Mouse (Mus musculus) kidney, embryonic 14.5 days (tissue): Measurements from ENCODE around the gene Spa17. TPM values are rescaled to one million over a fixed set of nuclear protein-coding genes. Genes with fewer than 3 reads are reported as not detected.

Source experiments
- ATAC-seq: fragments of 200-750 bp; cut with Nextera tagmentation; 2 replicates; pipeline ENCODE4 v1.8.0; 2017; ENCODE audit warnings: moderate number of reproducible peaks, mild to moderate bottlenecking, moderate TSS enrichment, moderate library complexity; ENCODE audit not compliant: low FRiP score, low TSS enrichment
- H3K27ac ChIP-seq: fragments of 300-500 bp; sonication (generic); 2 replicates; pipeline ENCODE4 v1.5.1; 2014; ENCODE audit warnings: low read depth, mild to moderate bottlenecking, low read length, moderate library complexity, mixed read lengths
- H3K27me3 ChIP-seq: fragments of 300-500 bp; sonication (generic); 2 replicates; pipeline ENCODE4 v1.6.1; 2014; ENCODE audit warnings: mild to moderate bottlenecking, low read length; ENCODE audit not compliant: control insufficient read depth, insufficient read depth
- H3K36me3 ChIP-seq: fragments of 300-500 bp; sonication (generic); 2 replicates; pipeline ENCODE4 v1.6.1; 2014; ENCODE audit warnings: low read length, mixed read lengths; ENCODE audit not compliant: control insufficient read depth, insufficient read depth
- H3K4me1 ChIP-seq: fragments of 300-500 bp; sonication (generic); 2 replicates; pipeline ENCODE4 v1.6.1; 2014; ENCODE audit warnings: low read length, mixed read lengths; ENCODE audit not compliant: control insufficient read depth, insufficient read depth
- H3K4me2 ChIP-seq: fragments of 300-500 bp; sonication (generic); replicated peaks from 2 replicates; pipeline ENCODE4 v1.6.1; 2014; ENCODE audit warnings: low read depth, mild to moderate bottlenecking, low read length
- H3K4me3 ChIP-seq: fragments of 300-500 bp; sonication (generic); 2 replicates; pipeline ENCODE4 v1.5.1; 2014; ENCODE audit warnings: mild to moderate bottlenecking, low read length
- H3K9ac ChIP-seq: fragments of 300-500 bp; sonication (generic); 2 replicates; pipeline ENCODE4 v1.6.1; 2014; ENCODE audit warnings: low read depth, mild to moderate bottlenecking, low read length, moderate library complexity
- H3K9me3 ChIP-seq: fragments of 300-500 bp; sonication (generic); 2 replicates; pipeline ENCODE4 v1.6.1; 2016; ENCODE audit warnings: low read length; ENCODE audit not compliant: control insufficient read depth
- WGBS: fragments of 180-500 bp; shearing (Covaris S2); extraction: QIAGEN DNeasy Blood & Tissue Kit; methylation state at CpG from one replicate; pipeline ENCODE4 v1.1.7; 2014; 5-methylcytosine and 5-hydroxymethylcytosine counted together
- polyA plus RNA-seq: library from polyadenylated mRNA; unstranded; fragments of >200 nt; fragmentation: Nextera tagmentation; extraction: Ambion mirVana; gene quantifications from 2 replicates; pipeline ENCODE4 v1.2.1, GENCODE M21; 2014

Spa17 gene
- polyA plus RNA-seq, 1 experiment from 2014 or later, result 6.7 TPM

GRCm38 (mm10) chr9:37586718-37587117 is 26.8 kb downstream of the Spa17 start:
- Histone ChIP-seq H3K4me1 (no peaks in the 10 kb centered on the region), H3K9ac (no peak overlapping the region), H3K4me2 (no peak overlapping the region), H3K4me3 (no peak overlapping the region), H3K36me3 (no peaks in the 10 kb centered on the region), H3K27ac (no peak overlapping the region), H3K27me3 (no peaks in the 10 kb centered on the region), H3K9me3 (no peaks in the 10 kb centered on the region)
- WGBS, result 78% methylated on average over 4 of the region's 4 CpGs
- ATAC-seq, result no peak

GRCm38 (mm10) chr9:37583594-37583993 is 29.9 kb downstream of the Spa17 start:
- no peak overlapping the region for H3K4me3 ChIP-seq
- 81% methylated on average over 5 of the region's 5 CpGs for WGBS
- no peaks in the 10 kb centered on the region for H3K4me1 ChIP-seq
- no peak for ATAC-seq
- no peaks in the 10 kb centered on the region for H3K36me3 ChIP-seq
- no peak overlapping the region for H3K9ac ChIP-seq
- no peak overlapping the region for H3K27ac ChIP-seq
- H3K4me2 ChIP-seq, result no peak overlapping the region
- H3K27me3 ChIP-seq, result no peaks in the 10 kb centered on the region
- no peaks in the 10 kb centered on the region for H3K9me3 ChIP-seq

- H3K4me1 ChIP-seq, result no peaks in the 10 kb centered on the region
- no peaks in the 10 kb centered on the region for H3K36me3 ChIP-seq
- no peak overlapping the region for H3K27ac ChIP-seq
- no peaks in the 10 kb centered on the region for H3K27me3 ChIP-seq
- H3K9me3 ChIP-seq, result no peaks in the 10 kb centered on the region
- no peak overlapping the region for H3K4me3 ChIP-seq
- H3K4me2 ChIP-seq, result 0 out of 2 replicates have a peak overlapping the region, but pooled peaks have one; percentile 1
- WGBS, result 27% methylated on average over 14 of the region's 14 CpGs
- no peak overlapping the region for H3K9ac ChIP-seq
- ATAC-seq, result peak; percentile 73; the same call in 1 of the 2 replicates
Observed at GRCm38 (mm10) chr9:37576436-37576930, 37.0 kb downstream of the Spa17 start.

GRCm38 (mm10) chr9:37572204-37572876 is 41.2 kb downstream of the Spa17 start:
- no peak overlapping the region for H3K27ac ChIP-seq
- H3K4me3 ChIP-seq, result no peak overlapping the region
- peaks cover 12% of the 10 kb centered on the region for H3K4me1 ChIP-seq
- H3K9ac ChIP-seq, result no peak overlapping the region
- no peak for ATAC-seq
- WGBS, result 69% methylated on average over 3 of the region's 3 CpGs
- H3K36me3 ChIP-seq, result no peaks in the 10 kb centered on the region
- H3K4me2 ChIP-seq, result no peak overlapping the region
- H3K27me3 ChIP-seq, result no peaks in the 10 kb centered on the region
- H3K9me3 ChIP-seq, result no peaks in the 10 kb centered on the region

GRCm38 (mm10) chr9:37569231-37569835 is 44.2 kb downstream of the Spa17 start:
- H3K27ac ChIP-seq, result no peak overlapping the region
- no peak for ATAC-seq
- no peak overlapping the region for H3K9ac ChIP-seq
- no peak overlapping the region for H3K4me2 ChIP-seq
- no peaks in the 10 kb centered on the region for H3K36me3 ChIP-seq
- no peaks in the 10 kb centered on the region for H3K27me3 ChIP-seq
- H3K4me3 ChIP-seq, result no peak overlapping the region
- no peaks in the 10 kb centered on the region for H3K9me3 ChIP-seq
- WGBS, result 57% methylated on average over 2 of the region's 2 CpGs
- peaks cover 12% of the 10 kb centered on the region for H3K4me1 ChIP-seq

GRCm38 (mm10) chr9:37568605-37569214 is 44.8 kb downstream of the Spa17 start:
- H3K4me3 ChIP-seq, result no peak overlapping the region
- H3K36me3 ChIP-seq, result no peaks in the 10 kb centered on the region
- no peak overlapping the region for H3K4me2 ChIP-seq
- ATAC-seq, result peak; percentile 51; the same call in 1 of the 2 replicates
- H3K27ac ChIP-seq, result no peak overlapping the region
- H3K4me1 ChIP-seq, result peaks cover 12% of the 10 kb centered on the region
- no peak overlapping the region for H3K9ac ChIP-seq
- H3K27me3 ChIP-seq, result no peaks in the 10 kb centered on the region
- 39% methylated on average over 4 of the region's 4 CpGs for WGBS
- no peaks in the 10 kb centered on the region for H3K9me3 ChIP-seq

GRCm38 (mm10) chr9:37567892-37568604 is 45.5 kb downstream of the Spa17 start:
- Histone ChIP-seq H3K9ac (no peak overlapping the region), H3K4me3 (no peak overlapping the region), H3K36me3 (no peaks in the 10 kb centered on the region), H3K27ac (no peak overlapping the region), H3K4me2 (peak overlapping the region; percentile 39), H3K27me3 (no peaks in the 10 kb centered on the region), H3K4me1 (peaks cover 12% of the 10 kb centered on the region), H3K9me3 (no peaks in the 10 kb centered on the region)
- WGBS, result 11% methylated on average over 15 of the region's 15 CpGs
- peak; percentile 74; the same call in 1 of the 2 replicates for ATAC-seq

- no peaks in the 10 kb centered on the region for H3K36me3 ChIP-seq
- H3K4me2 ChIP-seq, result peak overlapping the region; percentile 39
- no peaks in the 10 kb centered on the region for H3K9me3 ChIP-seq
- no peak overlapping the region for H3K27ac ChIP-seq
- 24% methylated on average over 5 of the region's 5 CpGs for WGBS
- no peak for ATAC-seq
- H3K4me3 ChIP-seq, result no peak overlapping the region
- peaks cover 12% of the 10 kb centered on the region for H3K4me1 ChIP-seq
- H3K27me3 ChIP-seq, result no peaks in the 10 kb centered on the region
- no peak overlapping the region for H3K9ac ChIP-seq
Observed at GRCm38 (mm10) chr9:37567454-37567853, 46.1 kb downstream of the Spa17 start.
